Mouse (Mus musculus): Measurements from ENCODE around the gene Ebi3.

Ebi3 gene

DNA sequence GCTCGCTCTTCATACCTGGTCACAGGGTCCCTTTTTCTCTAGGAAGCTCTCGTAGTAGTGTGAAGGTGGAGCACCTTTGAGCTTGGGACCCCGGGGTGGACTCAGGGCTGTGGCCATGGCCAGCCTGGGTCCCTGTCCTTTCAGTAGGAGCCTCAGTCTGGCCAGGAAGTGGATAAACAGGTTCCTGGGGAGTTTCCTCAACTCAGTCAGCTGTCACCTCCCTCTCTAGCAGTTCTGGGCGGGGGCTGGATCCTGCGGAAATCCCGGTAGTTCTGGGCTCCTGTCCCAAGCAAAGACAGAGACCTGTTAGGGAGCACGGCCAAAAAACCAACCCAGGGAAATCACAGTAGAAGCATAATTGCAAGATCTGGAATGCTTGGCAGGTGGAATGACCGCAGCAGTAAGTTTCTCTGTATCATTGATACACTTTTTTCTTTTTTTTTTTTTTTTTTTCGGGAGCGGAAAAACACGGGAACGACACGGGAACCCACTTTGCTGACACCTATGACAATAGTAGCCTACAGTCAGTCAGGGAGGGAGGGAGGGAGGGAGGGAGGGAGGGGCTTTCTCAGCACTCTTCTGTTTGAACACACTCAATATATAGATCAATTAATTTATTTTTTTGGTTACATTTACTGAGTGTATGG lies 53.1 kb downstream of the Ebi3 start, which contains the start of the genes Stap2 and Mpnd:
Gene Stap2 (minus strand): TSS at position 170 of the 647 bp plus-strand sequence.
Gene Mpnd (plus strand): TSS at position 297 of the 647 bp plus-strand sequence.
- DNase-seq (ENCODE audit: low read depth) = peak; percentile 96
